Mouse (Mus musculus): ENCODE results near the gene Strip2. TPM values are rescaled to one million over a fixed set of nuclear protein-coding genes. Genes with fewer than 3 reads are reported as not detected.
A peak's percentile ranks its signal among the peaks of the same experiment; 100 is the strongest.

Strip2 gene
- polyA plus RNA-seq, 1 experiment from 2014 or later: 1.5 TPM

- H3K9me3 ChIP-seq (ENCODE audit: low read length): no peaks in the 10 kb centered on the region
- ATAC-seq (ENCODE audit: low FRiP score, low TSS enrichment): peak; percentile 87
- H3K36me3 ChIP-seq (ENCODE audit: insufficient read depth, low read length): 0 out of 2 replicates have a peak, but pooled peaks cover under 1% of the 10 kb centered on the region
- no peak overlapping the region for H3K27ac ChIP-seq (ENCODE audit: low read length)
- H3K4me2 ChIP-seq (replicated peaks; ENCODE audit: low read depth, low read length): peak overlapping the region; percentile 98
- H3K9ac ChIP-seq (replicated peaks; ENCODE audit: low read length): peak overlapping the region; percentile 70
- peaks cover 7% of the 10 kb centered on the region for H3K4me1 ChIP-seq (ENCODE audit: insufficient read depth, low read length)
- under 1% methylated on average over 21 of the region's 21 CpGs for WGBS
- peak overlapping the region; percentile 82 for H3K4me3 ChIP-seq (ENCODE audit: low read length)
- H3K27me3 ChIP-seq (ENCODE audit: insufficient read depth, low read length): peaks cover 19% of the 10 kb centered on the region
These were observed 540 bp downstream of the Strip2 start for GRCm38 (mm10) chr6:29917383-29917720.

GRCm38 (mm10) chr6:29917947-29918346 lies 1.1 kb downstream of the Strip2 start:
- peaks cover 7% of the 10 kb centered on the region for H3K4me1 ChIP-seq (ENCODE audit: insufficient read depth, low read length)
- H3K27me3 ChIP-seq (ENCODE audit: insufficient read depth, low read length): peaks cover 19% of the 10 kb centered on the region
- peak overlapping the region; percentile 82; the same call in 1 of the 2 replicates for H3K4me3 ChIP-seq (ENCODE audit: low read length)
- WGBS: 38% methylated on average over 4 of the region's 4 CpGs
- ATAC-seq (ENCODE audit: low FRiP score, low TSS enrichment): no peak
- no peak overlapping the region for H3K9ac ChIP-seq (replicated peaks; ENCODE audit: low read length)
- no peaks in the 10 kb centered on the region for H3K9me3 ChIP-seq (ENCODE audit: low read length)
- no peaks in the 10 kb centered on the region for H3K36me3 ChIP-seq (ENCODE audit: insufficient read depth, low read length)
- peak overlapping the region; percentile 98 for H3K4me2 ChIP-seq (replicated peaks; ENCODE audit: low read depth, low read length)
- H3K27ac ChIP-seq (ENCODE audit: low read length): no peak overlapping the region

DNA sequence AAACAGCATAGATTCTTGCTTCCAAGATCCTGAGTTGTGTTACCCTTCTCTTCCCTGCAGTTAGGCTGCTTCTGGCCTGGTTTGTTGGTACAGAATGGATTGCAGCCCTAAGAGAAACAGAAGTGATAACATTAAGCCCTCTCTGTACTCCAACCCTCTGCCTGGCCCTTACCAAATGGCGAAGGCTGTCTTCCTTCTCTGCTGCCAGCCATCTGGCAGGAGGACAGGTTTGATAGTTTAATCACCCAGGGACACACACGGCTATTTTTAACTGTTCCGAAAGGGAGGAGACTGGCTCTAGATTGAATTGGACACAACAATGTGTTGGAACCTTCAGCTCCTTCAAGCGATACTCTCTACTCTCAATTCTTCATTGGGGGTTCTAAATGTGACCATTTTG lies 6.7 kb downstream of the Strip2 start:
- H3K9ac ChIP-seq (replicated peaks; ENCODE audit: low read length): no peak overlapping the region
- 49% methylated on average over 4 of the region's 4 CpGs for WGBS
- no peak overlapping the region for H3K4me2 ChIP-seq (replicated peaks; ENCODE audit: low read depth, low read length)
- H3K4me1 ChIP-seq (ENCODE audit: insufficient read depth, low read length): no peaks in the 10 kb centered on the region
- H3K4me3 ChIP-seq (ENCODE audit: low read length): no peak overlapping the region
- H3K9me3 ChIP-seq (ENCODE audit: low read length): no peaks in the 10 kb centered on the region
- ATAC-seq (ENCODE audit: low FRiP score, low TSS enrichment): no peak
- no peak overlapping the region for H3K27ac ChIP-seq (ENCODE audit: low read length)
- no peaks in the 10 kb centered on the region for H3K36me3 ChIP-seq (ENCODE audit: insufficient read depth, low read length)
- H3K27me3 ChIP-seq (ENCODE audit: insufficient read depth, low read length): peaks cover 5% of the 10 kb centered on the region; the same call in 1 of the 2 replicates

- Histone ChIP-seq H3K9me3 (ENCODE audit: low read length) (no peaks in the 10 kb centered on the region), H3K4me2 (replicated peaks; ENCODE audit: low read depth, low read length) (no peak overlapping the region), H3K27me3 (ENCODE audit: insufficient read depth, low read length) (no peaks in the 10 kb centered on the region), H3K36me3 (ENCODE audit: insufficient read depth, low read length) (no peaks in the 10 kb centered on the region), H3K9ac (replicated peaks; ENCODE audit: low read length) (no peak overlapping the region), H3K27ac (ENCODE audit: low read length) (no peak overlapping the region), H3K4me3 (ENCODE audit: low read length) (no peak overlapping the region), H3K4me1 (ENCODE audit: insufficient read depth, low read length) (no peaks in the 10 kb centered on the region)
- ATAC-seq (ENCODE audit: low FRiP score, low TSS enrichment): no peak
- 61% methylated on average over 6 of the region's 6 CpGs for WGBS
These were observed 8.9 kb downstream of the Strip2 start for GRCm38 (mm10) chr6:29925594-29926219.

- Histone ChIP-seq H3K4me1 (ENCODE audit: insufficient read depth, low read length) (no peaks in the 10 kb centered on the region), H3K27me3 (ENCODE audit: insufficient read depth, low read length) (no peaks in the 10 kb centered on the region), H3K9ac (replicated peaks; ENCODE audit: low read length) (no peak overlapping the region), H3K4me2 (replicated peaks; ENCODE audit: low read depth, low read length) (no peak overlapping the region), H3K4me3 (ENCODE audit: low read length) (no peak overlapping the region), H3K9me3 (ENCODE audit: low read length) (no peaks in the 10 kb centered on the region), H3K27ac (ENCODE audit: low read length) (no peak overlapping the region), H3K36me3 (ENCODE audit: insufficient read depth, low read length) (no peaks in the 10 kb centered on the region)
- ATAC-seq (ENCODE audit: low FRiP score, low TSS enrichment): no peak
These were observed 13.3 kb downstream of the Strip2 start for GRCm38 (mm10) chr6:29930087-29930486.

DNA sequence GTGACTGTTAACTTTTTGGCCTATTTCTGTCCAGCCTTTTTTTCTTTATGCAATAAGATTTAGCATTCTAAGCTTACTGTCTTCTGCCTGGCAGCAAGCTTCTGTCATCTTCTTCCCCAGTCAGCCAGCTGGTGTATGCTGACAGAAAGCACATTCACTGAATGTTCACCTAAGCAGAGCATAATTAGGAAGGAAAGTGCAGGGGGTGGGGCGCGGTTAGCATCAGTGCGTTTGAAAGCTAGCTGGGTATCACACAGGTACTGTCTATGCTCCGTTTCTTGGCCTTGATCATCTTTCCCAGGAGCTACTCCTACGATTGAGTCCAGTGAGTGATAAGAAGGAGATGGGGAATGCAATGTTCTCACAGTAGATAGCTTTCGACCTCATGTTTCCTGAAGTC lies 13.9 kb downstream of the Strip2 start:
- Histone ChIP-seq H3K27ac (ENCODE audit: low read length) (no peak overlapping the region), H3K36me3 (ENCODE audit: insufficient read depth, low read length) (no peaks in the 10 kb centered on the region), H3K9me3 (ENCODE audit: low read length) (no peaks in the 10 kb centered on the region), H3K27me3 (ENCODE audit: insufficient read depth, low read length) (no peaks in the 10 kb centered on the region), H3K4me1 (ENCODE audit: insufficient read depth, low read length) (no peaks in the 10 kb centered on the region), H3K9ac (replicated peaks; ENCODE audit: low read length) (no peak overlapping the region), H3K4me3 (ENCODE audit: low read length) (no peak overlapping the region), H3K4me2 (replicated peaks; ENCODE audit: low read depth, low read length) (no peak overlapping the region)
- WGBS: 71% methylated on average over 6 of the region's 6 CpGs
- no peak for ATAC-seq (ENCODE audit: low FRiP score, low TSS enrichment)

GRCm38 (mm10) chr6:29931181-29931580 lies 14.4 kb downstream of the Strip2 start:
- 85% methylated on average over 4 of the region's 4 CpGs for WGBS

DNA sequence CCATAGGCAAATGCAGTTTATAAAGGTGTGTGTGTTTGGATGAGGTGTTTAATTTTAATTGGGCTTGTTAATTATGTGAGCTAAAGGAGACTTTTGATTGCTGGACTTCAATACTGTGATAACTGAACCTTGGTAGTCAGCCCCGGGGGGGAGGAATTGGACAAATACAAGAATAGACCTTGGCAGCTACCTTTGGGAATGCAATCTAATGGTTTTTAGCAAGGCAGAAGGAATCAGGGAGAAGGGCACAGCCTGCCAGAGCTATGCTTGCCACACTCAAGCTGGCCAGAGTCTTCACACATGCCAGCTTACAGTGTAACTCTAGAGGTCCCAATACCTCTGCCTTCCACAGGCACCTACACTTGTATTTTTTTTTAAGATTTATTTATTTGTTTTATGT lies 18.9 kb downstream of the Strip2 start:
- H3K9ac ChIP-seq (replicated peaks; ENCODE audit: low read length): no peak overlapping the region
- WGBS: 93% methylated on average over 1 of the region's 1 CpGs
- no peak overlapping the region for H3K4me2 ChIP-seq (replicated peaks; ENCODE audit: low read depth, low read length)
- H3K4me3 ChIP-seq (ENCODE audit: low read length): no peak overlapping the region
- H3K27me3 ChIP-seq (ENCODE audit: insufficient read depth, low read length): no peaks in the 10 kb centered on the region
- H3K36me3 ChIP-seq (ENCODE audit: insufficient read depth, low read length): no peaks in the 10 kb centered on the region
- H3K4me1 ChIP-seq (ENCODE audit: insufficient read depth, low read length): no peaks in the 10 kb centered on the region
- no peak overlapping the region for H3K27ac ChIP-seq (ENCODE audit: low read length)
- no peaks in the 10 kb centered on the region for H3K9me3 ChIP-seq (ENCODE audit: low read length)
- ATAC-seq (ENCODE audit: low FRiP score, low TSS enrichment): no peak

More at GRCm38 (mm10) chr6:29931181-29931580, 14.4 kb downstream of the Strip2 start:
- Histone ChIP-seq H3K27ac (ENCODE audit: low read length) (no peak overlapping the region), H3K27me3 (ENCODE audit: insufficient read depth, low read length) (no peaks in the 10 kb centered on the region), H3K4me1 (ENCODE audit: insufficient read depth, low read length) (no peaks in the 10 kb centered on the region), H3K9me3 (ENCODE audit: low read length) (no peaks in the 10 kb centered on the region), H3K4me2 (replicated peaks; ENCODE audit: low read depth, low read length) (no peak overlapping the region), H3K9ac (replicated peaks; ENCODE audit: low read length) (no peak overlapping the region), H3K36me3 (ENCODE audit: insufficient read depth, low read length) (no peaks in the 10 kb centered on the region), H3K4me3 (ENCODE audit: low read length) (no peak overlapping the region)
- no peak for ATAC-seq (ENCODE audit: low FRiP score, low TSS enrichment)

DNA sequence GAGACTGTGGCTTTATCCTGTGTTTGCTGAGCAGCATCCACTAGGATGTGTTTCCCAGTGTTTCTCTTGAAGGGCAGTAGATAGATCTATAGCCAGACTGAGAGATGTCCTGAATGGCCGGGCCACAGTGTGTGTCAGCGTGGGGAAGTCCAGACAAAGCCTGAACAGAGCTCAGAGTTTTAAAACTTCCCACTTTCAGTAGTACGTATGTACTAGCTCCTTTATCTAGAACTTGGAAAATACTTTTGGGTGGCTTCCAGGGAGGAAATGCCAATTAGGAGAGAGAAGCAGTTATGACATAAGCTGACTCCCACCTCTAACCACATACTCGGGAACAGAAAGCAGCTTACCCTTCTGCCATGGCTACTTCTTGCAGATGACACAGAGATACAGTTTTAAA lies 23.6 kb downstream of the Strip2 start:
- Histone ChIP-seq H3K27ac (ENCODE audit: low read length) (no peak overlapping the region), H3K9ac (replicated peaks; ENCODE audit: low read length) (no peak overlapping the region)
- 57% methylated on average over 4 of the region's 4 CpGs for WGBS

GRCm38 (mm10) chr6:29941036-29941435 lies 24.2 kb downstream of the Strip2 start:
- Histone ChIP-seq H3K4me1 (ENCODE audit: insufficient read depth, low read length) (no peaks in the 10 kb centered on the region), H3K9ac (replicated peaks; ENCODE audit: low read length) (no peak overlapping the region), H3K27ac (ENCODE audit: low read length) (no peak overlapping the region), H3K4me2 (replicated peaks; ENCODE audit: low read depth, low read length) (no peak overlapping the region), H3K4me3 (ENCODE audit: low read length) (no peak overlapping the region), H3K9me3 (ENCODE audit: low read length) (no peaks in the 10 kb centered on the region), H3K36me3 (ENCODE audit: insufficient read depth, low read length) (no peaks in the 10 kb centered on the region), H3K27me3 (ENCODE audit: insufficient read depth, low read length) (no peaks in the 10 kb centered on the region)
- ATAC-seq (ENCODE audit: low FRiP score, low TSS enrichment): no peak
- 80% methylated on average over 2 of the region's 2 CpGs for WGBS

More for the DNA sequence above, 23.6 kb downstream of the Strip2 start:
- no peaks in the 10 kb centered on the region for H3K4me1 ChIP-seq (ENCODE audit: insufficient read depth, low read length)
- H3K4me2 ChIP-seq (replicated peaks; ENCODE audit: low read depth, low read length): no peak overlapping the region
- H3K27me3 ChIP-seq (ENCODE audit: insufficient read depth, low read length): no peaks in the 10 kb centered on the region
- H3K9me3 ChIP-seq (ENCODE audit: low read length): no peaks in the 10 kb centered on the region
- H3K4me3 ChIP-seq (ENCODE audit: low read length): no peak overlapping the region
- H3K36me3 ChIP-seq (ENCODE audit: insufficient read depth, low read length): no peaks in the 10 kb centered on the region
- no peak for ATAC-seq (ENCODE audit: low FRiP score, low TSS enrichment)
